Mouse (Mus musculus) liver, postnatal 0 days (tissue): ENCODE measurements at regions not wholly inside any gene's neighbourhood (a gene's known extent, or its start where the extent isn't known, plus 50 kb on each side); places are given as distances from the start of the nearest gene placed in this dataset.

Experiments used
- ATAC-seq: fragments of 200-750 bp; cut with Nextera tagmentation; 2 replicates; pipeline ENCODE4 v1.8.0; 2017; ENCODE audit warnings: mild to moderate bottlenecking, moderate library complexity
- DNase-seq: peaks from one replicate; pipeline ENCODE4 v3.0.0-alpha.2; 2016
- H3K27ac ChIP-seq: fragments of 300-500 bp; sonication (generic); 2 replicates; pipeline ENCODE4 v1.5.1; 2014; ENCODE audit warnings: antibody characterized with exemption, moderate library complexity, mild to moderate bottlenecking, low read depth
- H3K27me3 ChIP-seq: fragments of 300-500 bp; sonication (generic); 2 replicates; pipeline ENCODE4 v1.6.1; 2014; ENCODE audit warnings: low read length, control low read depth, mixed read lengths; ENCODE audit not compliant: insufficient read depth
- H3K36me3 ChIP-seq: fragments of 300-500 bp; sonication (generic); replicated peaks from 2 replicates; pipeline ENCODE4 v1.6.1; 2014; ENCODE audit warnings: mild to moderate bottlenecking, control low read depth, low read length, moderate library complexity, mixed read lengths; ENCODE audit not compliant: insufficient read depth
- H3K4me1 ChIP-seq: fragments of 300-500 bp; sonication (generic); 2 replicates; pipeline ENCODE4 v1.6.1; 2014; ENCODE audit warnings: antibody characterized with exemption, mild to moderate bottlenecking, control low read depth; ENCODE audit not compliant: insufficient read depth
- H3K4me2 ChIP-seq: fragments of 300-500 bp; sonication (generic); 2 replicates; pipeline ENCODE4 v1.6.1; 2014; ENCODE audit warnings: low read depth, mild to moderate bottlenecking, low read length, moderate library complexity, mixed read lengths
- H3K4me3 ChIP-seq: fragments of 300-500 bp; sonication (generic); 2 replicates; pipeline ENCODE4 v1.5.1; 2014; ENCODE audit warnings: low read depth, low read length
- H3K9ac ChIP-seq: fragments of 300-500 bp; sonication (generic); replicated peaks from 2 replicates; pipeline ENCODE4 v1.6.1; 2014; ENCODE audit warnings: mild to moderate bottlenecking, moderate library complexity
- H3K9me3 ChIP-seq: fragments of 300-500 bp; sonication (generic); 2 replicates; pipeline ENCODE4 v1.6.1; 2016; ENCODE audit warnings: mild to moderate bottlenecking, control low read depth, low read length, mixed read lengths
- CTCF ChIP-seq: sonication (generic); IDR thresholded peaks from 2 replicates; pipeline ENCODE4 v1.5.1; 2016; ENCODE audit warnings: antibody characterized with exemption, low read depth
- EP300 ChIP-seq: IDR thresholded peaks from 2 replicates; pipeline ENCODE4 v1.6.1; 2016; ENCODE audit warnings: antibody characterized with exemption, low read depth, mild to moderate bottlenecking
- WGBS: fragments of 180-500 bp; shearing (Covaris S2); extraction: QIAGEN DNeasy Blood & Tissue Kit; methylation state at CpG from one replicate; pipeline ENCODE4 v1.1.7; 2014; ENCODE audit not compliant: insufficient replicate concordance; 5-methylcytosine and 5-hydroxymethylcytosine counted together

GRCm38 (mm10) chr9:68563206-68563605 is 90.4 kb upstream of the Rora start:
- H3K4me2 ChIP-seq = no peak overlapping the region
- H3K9ac ChIP-seq = no peak overlapping the region
- H3K4me3 ChIP-seq = no peak overlapping the region
- TF ChIP-seq EP300 (no peak), CTCF (no peak)
- H3K27ac ChIP-seq = no peak overlapping the region
- no peaks in the 10 kb centered on the region for H3K36me3 ChIP-seq
- ATAC-seq (no peak), DNase-seq (no peak)
- H3K27me3 ChIP-seq = no peaks in the 10 kb centered on the region
- no peaks in the 10 kb centered on the region for H3K4me1 ChIP-seq
- no peaks in the 10 kb centered on the region for H3K9me3 ChIP-seq
- 73% methylated on average over 4 of the region's 4 CpGs for WGBS

GRCm38 (mm10) chr9:68585751-68586150 is 67.8 kb upstream of the Rora start:
- ATAC-seq (no peak), DNase-seq (no peak)
- Histone ChIP-seq H3K27ac (no peak overlapping the region), H3K4me2 (no peak overlapping the region), H3K9ac (no peak overlapping the region), H3K4me1 (no peaks in the 10 kb centered on the region), H3K9me3 (no peaks in the 10 kb centered on the region; the same call in 1 of the 2 replicates), H3K36me3 (no peaks in the 10 kb centered on the region), H3K4me3 (no peak overlapping the region), H3K27me3 (no peaks in the 10 kb centered on the region)
- no peak for TF ChIP-seq CTCF
- WGBS = 66% methylated on average over 1 of the region's 1 CpGs

- Histone ChIP-seq H3K4me2 (no peak overlapping the region), H3K4me1 (no peaks in the 10 kb centered on the region), H3K4me3 (no peak overlapping the region), H3K36me3 (no peaks in the 10 kb centered on the region), H3K27me3 (no peaks in the 10 kb centered on the region), H3K27ac (no peak overlapping the region), H3K9ac (no peak overlapping the region), H3K9me3 (no peaks in the 10 kb centered on the region)
- DNase-seq (no peak), ATAC-seq (no peak)
- TF ChIP-seq EP300 (no peak), CTCF (no peak)
- 81% methylated on average over 8 of the region's 8 CpGs for WGBS
Measured at GRCm38 (mm10) chr9:68591023-68591422, 62.6 kb upstream of the Rora start.

DNA sequence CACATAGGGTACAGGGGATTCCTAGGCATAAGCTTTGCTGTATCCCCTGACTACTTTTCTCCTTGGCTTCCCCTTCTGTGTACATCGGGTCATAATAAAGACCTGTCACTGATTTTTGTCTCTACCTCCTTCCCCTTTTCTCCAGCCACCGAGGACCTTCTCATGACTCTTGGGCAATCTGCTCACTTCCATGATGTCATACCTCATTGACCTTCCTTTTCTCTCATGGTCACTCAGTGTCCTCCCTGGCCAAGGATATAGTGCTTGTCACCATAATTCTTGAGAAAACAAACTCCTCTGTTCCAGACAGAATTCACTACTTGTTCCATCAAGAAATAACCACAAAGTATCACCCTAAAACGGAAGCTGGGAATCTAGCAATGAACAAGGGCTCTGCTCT is 60.6 kb upstream of the Rora start:
- Histone ChIP-seq H3K4me1 (no peaks in the 10 kb centered on the region), H3K9ac (no peak overlapping the region), H3K4me2 (no peak overlapping the region), H3K4me3 (no peak overlapping the region), H3K27me3 (no peaks in the 10 kb centered on the region), H3K9me3 (no peaks in the 10 kb centered on the region), H3K36me3 (no peaks in the 10 kb centered on the region), H3K27ac (no peak overlapping the region)
- TF ChIP-seq CTCF (no peak), EP300 (no peak)
- no peak for ATAC-seq
- no peak for DNase-seq
- WGBS = 62% methylated on average over 3 of the region's 3 CpGs

GRCm38 (mm10) chr9:68594586-68594985 is 59.0 kb upstream of the Rora start:
- 59% methylated on average over 2 of the region's 2 CpGs for WGBS
- Histone ChIP-seq H3K4me2 (no peak overlapping the region), H3K4me1 (no peaks in the 10 kb centered on the region), H3K4me3 (no peak overlapping the region), H3K27ac (no peak overlapping the region), H3K36me3 (no peaks in the 10 kb centered on the region), H3K9me3 (no peaks in the 10 kb centered on the region), H3K27me3 (no peaks in the 10 kb centered on the region), H3K9ac (no peak overlapping the region)
- ATAC-seq (no peak), DNase-seq (no peak)
- TF ChIP-seq CTCF (no peak), EP300 (no peak)
